Mouse (Mus musculus): ENCODE results near the gene Ppp1cc.

DNA sequence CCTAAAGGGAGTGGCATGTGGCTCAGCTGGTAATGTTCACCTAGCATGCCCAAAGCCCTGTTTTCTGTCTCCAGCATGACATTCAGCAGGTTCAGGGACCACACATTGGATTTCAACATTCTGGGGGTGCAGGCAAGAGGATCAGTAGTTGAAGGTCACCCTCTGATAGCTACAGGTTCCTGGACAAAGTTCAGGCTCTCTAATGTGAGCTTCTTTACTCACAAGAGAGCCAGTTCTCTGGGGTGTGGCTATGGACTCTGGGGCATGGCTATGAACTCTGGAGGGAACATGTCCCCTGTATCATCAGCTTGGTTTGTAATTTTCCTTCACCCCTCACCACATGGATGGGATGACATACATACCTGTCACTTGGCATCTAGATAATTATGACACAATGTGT lies 2.5 kb upstream of the Ppp1cc start:
- no peak for TF ChIP-seq CTCF (IDR thresholded peaks at IDR 0.05; ENCODE audit: borderline replicate concordance, insufficient read depth, low read depth, low read length)
- no peak for TF ChIP-seq POLR2A (IDR thresholded peaks at IDR 0.05; ENCODE audit: borderline replicate concordance, insufficient read depth, low read length)

Data from cerebellum, adult 2 months (tissue).